Mouse (Mus musculus): ENCODE measurements around the gene Polh. TPM values are rescaled to one million over a fixed set of nuclear protein-coding genes. Genes with fewer than 3 reads are reported as not detected.

The Polh gene
- 3.7 and 4.2 TPM in 2 replicates for polyA plus RNA-seq (2012; rRNA removed)

DNA sequence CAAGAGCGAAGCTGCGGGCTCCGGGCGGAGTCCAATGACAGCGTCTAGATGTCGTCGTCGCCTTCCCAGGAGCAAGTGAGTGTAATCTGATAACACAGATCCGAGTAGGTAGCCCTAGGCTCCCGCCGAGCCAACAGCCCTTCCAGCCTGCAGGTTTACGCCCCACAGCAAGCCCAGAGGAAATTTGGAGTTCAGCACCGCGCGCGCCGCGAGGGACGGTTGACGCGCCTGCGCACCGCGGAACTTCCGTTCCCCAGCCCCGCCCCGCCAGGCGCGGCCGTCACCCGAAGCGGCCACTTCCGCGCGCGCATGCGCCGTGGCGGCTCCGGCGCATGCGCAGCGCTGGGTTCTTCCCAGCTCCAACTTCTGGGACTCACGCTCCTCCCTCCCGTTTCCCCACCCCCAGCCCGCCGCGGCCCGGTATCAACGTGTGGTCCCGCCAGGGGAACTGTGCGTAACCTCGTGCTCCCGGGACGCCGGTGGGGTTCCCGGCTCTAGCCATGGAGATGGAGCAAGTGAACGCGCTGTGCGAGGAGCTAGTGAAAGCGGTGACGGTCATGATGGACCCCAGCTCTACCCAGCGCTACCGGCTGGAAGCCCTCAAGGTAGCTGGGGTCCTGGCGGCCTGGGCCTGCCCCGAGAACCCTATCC lies at the start of gene Polh, which contains the start of gene Xpo5:
Gene Polh, minus strand, starts transcription at position 225 of the 651 bp plus-strand sequence.
Gene Xpo5, plus strand, starts transcription at position 362 of the 651 bp plus-strand sequence.
- TF ChIP-seq CTCF (IDR thresholded peaks at IDR 0.05; ENCODE audit: extremely low read depth, insufficient read depth, low read length) (no peak), POLR2A (IDR thresholded peaks at IDR 0.05; ENCODE audit: extremely low read depth, insufficient read depth, low read length) (peak; percentile 74; the same call in 1 of the 2 replicates)
- H3K4me1 ChIP-seq (ENCODE audit: control insufficient read depth, insufficient read depth, low read length), result no peaks in the 10 kb centered on the region; the same call in 1 of the 2 replicates
- H3K27ac ChIP-seq (ENCODE audit: insufficient read depth, low read length), result no peak within 1 kb of the TSS
- peak within 1 kb of the TSS; percentile 97 for H3K4me3 ChIP-seq (ENCODE audit: insufficient read depth, low read length)

DNA sequence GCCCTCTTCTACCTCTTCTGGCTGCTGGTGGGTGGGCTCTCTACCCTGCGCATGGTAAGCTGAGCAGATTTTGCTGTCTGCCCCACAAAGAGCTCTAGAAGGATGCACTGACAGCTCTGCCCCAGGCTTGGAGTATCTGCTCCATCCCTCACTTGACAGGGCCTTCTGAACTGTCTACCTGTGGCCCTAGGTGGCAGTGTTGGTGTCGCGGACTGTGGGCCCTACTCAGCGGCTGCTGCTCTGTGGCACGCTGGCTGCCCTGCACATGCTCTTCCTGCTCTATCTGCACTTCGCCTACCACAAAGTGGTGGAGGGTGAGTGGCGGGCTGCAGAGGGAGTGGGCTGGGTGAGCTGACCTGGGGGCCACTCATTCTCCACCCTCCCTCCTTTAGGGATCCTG lies 48.7 kb upstream of the Polh start:
- H3K4me1 ChIP-seq (ENCODE audit: control insufficient read depth, insufficient read depth, low read length), result peaks cover 10% of the 10 kb centered on the region
- TF ChIP-seq CTCF (IDR thresholded peaks at IDR 0.05; ENCODE audit: extremely low read depth, insufficient read depth, low read length), result no peak
- TF ChIP-seq POLR2A (IDR thresholded peaks at IDR 0.05; ENCODE audit: extremely low read depth, insufficient read depth, low read length), result no peak
- H3K4me3 ChIP-seq (ENCODE audit: insufficient read depth, low read length), result no peak overlapping the region
- H3K27ac ChIP-seq (ENCODE audit: insufficient read depth, low read length), result no peak overlapping the region

- Histone ChIP-seq H3K4me1 (ENCODE audit: control insufficient read depth, insufficient read depth, low read length) (peaks cover 7% of the 10 kb centered on the region; the same call in 1 of the 2 replicates), H3K4me3 (ENCODE audit: insufficient read depth, low read length) (peak overlapping the region; percentile 78), H3K27ac (ENCODE audit: insufficient read depth, low read length) (peak overlapping the region; percentile 30)
- TF ChIP-seq CTCF (IDR thresholded peaks at IDR 0.05; ENCODE audit: extremely low read depth, insufficient read depth, low read length) (no peak), POLR2A (IDR thresholded peaks at IDR 0.05; ENCODE audit: extremely low read depth, insufficient read depth, low read length) (no peak)
These were observed 45.7 kb upstream of the Polh start for GRCm38 (mm10) chr17:46248189-46248522.

GRCm38 (mm10) chr17:46247512-46248188 lies 45.2 kb upstream of the Polh start, which contains the start of the genes Polr1c and Yipf3:
Polr1c (minus strand) TSS chr17:46248054.
Yipf3 (plus strand) TSS chr17:46248080.
- Histone ChIP-seq H3K4me1 (ENCODE audit: control insufficient read depth, insufficient read depth, low read length) (peaks cover 7% of the 10 kb centered on the region; the same call in 1 of the 2 replicates), H3K27ac (ENCODE audit: insufficient read depth, low read length) (peak within 1 kb of the TSS; percentile 30), H3K4me3 (ENCODE audit: insufficient read depth, low read length) (peak within 1 kb of the TSS; percentile 78)
- TF ChIP-seq POLR2A (IDR thresholded peaks at IDR 0.05; ENCODE audit: extremely low read depth, insufficient read depth, low read length) (peak; percentile 88), CTCF (IDR thresholded peaks at IDR 0.05; ENCODE audit: extremely low read depth, insufficient read depth, low read length) (no peak)

DNA sequence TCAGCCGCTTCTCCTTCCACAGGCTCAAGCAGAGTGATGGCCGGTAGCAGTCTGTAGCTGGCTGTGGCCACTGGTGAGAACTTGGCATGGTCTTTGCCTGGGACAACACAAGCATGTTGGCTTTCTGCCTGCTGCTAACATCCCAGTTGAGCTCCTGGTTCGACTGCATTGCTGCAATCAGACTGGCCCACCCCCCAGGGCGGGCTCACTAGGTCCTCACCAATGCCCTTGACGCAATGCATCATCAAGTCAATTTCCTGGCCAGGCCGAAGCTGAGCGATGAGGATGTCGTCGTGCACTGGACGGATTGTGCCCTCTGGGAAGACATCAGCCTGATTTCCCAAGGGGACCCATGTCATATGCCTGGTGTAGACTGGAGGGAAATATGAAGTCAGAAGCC lies 42.1 kb upstream of the Polh start:
- H3K4me1 ChIP-seq (ENCODE audit: control insufficient read depth, insufficient read depth, low read length), result peaks cover 7% of the 10 kb centered on the region; the same call in 1 of the 2 replicates
- peak; percentile 25; the same call in 1 of the 2 replicates for TF ChIP-seq POLR2A (IDR thresholded peaks at IDR 0.05; ENCODE audit: extremely low read depth, insufficient read depth, low read length)
- no peak for TF ChIP-seq CTCF (IDR thresholded peaks at IDR 0.05; ENCODE audit: extremely low read depth, insufficient read depth, low read length)
- no peak overlapping the region for H3K27ac ChIP-seq (ENCODE audit: insufficient read depth, low read length)
- H3K4me3 ChIP-seq (ENCODE audit: insufficient read depth, low read length), result no peak overlapping the region

- TF ChIP-seq CTCF (IDR thresholded peaks at IDR 0.05; ENCODE audit: extremely low read depth, insufficient read depth, low read length) (no peak), POLR2A (IDR thresholded peaks at IDR 0.05; ENCODE audit: extremely low read depth, insufficient read depth, low read length) (no peak)
- Histone ChIP-seq H3K27ac (ENCODE audit: insufficient read depth, low read length) (no peak overlapping the region), H3K4me1 (ENCODE audit: control insufficient read depth, insufficient read depth, low read length) (peaks cover 6% of the 10 kb centered on the region; the same call in 1 of the 2 replicates), H3K4me3 (ENCODE audit: insufficient read depth, low read length) (no peak overlapping the region)
These were observed 41.2 kb upstream of the Polh start for GRCm38 (mm10) chr17:46243624-46244023.

DNA sequence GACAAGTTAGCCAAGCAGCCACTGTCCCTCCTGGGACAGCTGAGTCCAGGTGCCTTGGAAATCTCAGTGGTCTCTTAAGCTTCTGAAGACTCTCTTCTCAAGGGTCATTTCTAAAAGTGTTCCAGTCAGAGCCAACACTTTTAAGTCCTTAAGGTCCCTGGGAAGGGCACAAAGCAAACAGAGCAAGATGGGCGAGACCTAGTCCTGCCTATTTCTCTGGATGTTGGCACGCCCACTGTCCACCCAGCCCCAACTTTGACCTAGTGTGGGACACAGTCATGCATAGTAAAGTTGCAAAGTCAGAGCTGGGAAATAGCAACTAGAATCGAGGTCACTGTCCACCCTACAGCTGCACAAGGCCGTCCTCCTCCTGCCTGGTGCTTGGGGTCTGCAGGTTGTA lies 40.5 kb upstream of the Polh start:
- TF ChIP-seq POLR2A (IDR thresholded peaks at IDR 0.05; ENCODE audit: extremely low read depth, insufficient read depth, low read length) (0 out of 2 replicates have a peak, but pooled peaks have one; percentile 9), CTCF (IDR thresholded peaks at IDR 0.05; ENCODE audit: extremely low read depth, insufficient read depth, low read length) (no peak)
- H3K27ac ChIP-seq (ENCODE audit: insufficient read depth, low read length), result no peak overlapping the region

DNA sequence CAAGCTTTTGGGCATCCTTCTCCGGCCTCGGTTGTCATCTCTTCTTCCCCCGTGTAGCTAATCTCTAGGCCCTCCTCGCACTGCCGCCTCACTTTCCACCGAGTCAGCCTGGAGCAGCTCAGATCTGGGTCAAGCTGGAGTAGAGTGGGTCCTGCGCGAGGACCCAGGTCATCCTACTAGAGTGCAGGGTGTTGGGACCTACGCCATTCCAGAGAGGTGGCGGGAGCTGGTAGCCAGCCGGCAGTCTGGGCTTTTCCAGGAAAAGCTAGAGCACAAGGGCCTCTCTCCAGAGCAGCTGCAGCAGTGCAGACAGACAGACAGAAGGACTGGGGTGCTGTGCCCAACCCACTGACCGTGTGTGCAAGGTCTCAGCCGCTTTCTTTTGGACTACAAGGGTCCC lies 39.8 kb upstream of the Polh start:
- no peak overlapping the region for H3K4me3 ChIP-seq (ENCODE audit: insufficient read depth, low read length)
- H3K27ac ChIP-seq (ENCODE audit: insufficient read depth, low read length), result no peak overlapping the region
- H3K4me1 ChIP-seq (ENCODE audit: control insufficient read depth, insufficient read depth, low read length), result peaks cover 6% of the 10 kb centered on the region; the same call in 1 of the 2 replicates
- TF ChIP-seq POLR2A (IDR thresholded peaks at IDR 0.05; ENCODE audit: extremely low read depth, insufficient read depth, low read length) (no peak), CTCF (IDR thresholded peaks at IDR 0.05; ENCODE audit: extremely low read depth, insufficient read depth, low read length) (no peak)

More for the DNA sequence above, 40.5 kb upstream of the Polh start:
- H3K4me1 ChIP-seq (ENCODE audit: control insufficient read depth, insufficient read depth, low read length), result peaks cover 6% of the 10 kb centered on the region; the same call in 1 of the 2 replicates
- H3K4me3 ChIP-seq (ENCODE audit: insufficient read depth, low read length), result no peak overlapping the region

- TF ChIP-seq CTCF (IDR thresholded peaks at IDR 0.05; ENCODE audit: extremely low read depth, insufficient read depth, low read length) (no peak), POLR2A (IDR thresholded peaks at IDR 0.05; ENCODE audit: extremely low read depth, insufficient read depth, low read length) (no peak)
- H3K27ac ChIP-seq (ENCODE audit: insufficient read depth, low read length), result no peak overlapping the region
- no peaks in the 10 kb centered on the region for H3K4me1 ChIP-seq (ENCODE audit: control insufficient read depth, insufficient read depth, low read length)
- H3K4me3 ChIP-seq (ENCODE audit: insufficient read depth, low read length), result no peak overlapping the region
These were observed 39.0 kb upstream of the Polh start for GRCm38 (mm10) chr17:46241471-46241870.

Measured in cortical plate, adult 2 months (tissue).